Mouse (Mus musculus) layer of hippocampus, adult 11-12 months (tissue): ENCODE results near the gene Lama1.
A peak's percentile ranks its signal among the peaks of the same experiment; 100 is the strongest.

Experiments
- DNase-seq: peaks from one replicate; pipeline ENCODE4 v3.0.0; 2022; ENCODE audit warnings: low spot score

The Lama1 gene

DNA sequence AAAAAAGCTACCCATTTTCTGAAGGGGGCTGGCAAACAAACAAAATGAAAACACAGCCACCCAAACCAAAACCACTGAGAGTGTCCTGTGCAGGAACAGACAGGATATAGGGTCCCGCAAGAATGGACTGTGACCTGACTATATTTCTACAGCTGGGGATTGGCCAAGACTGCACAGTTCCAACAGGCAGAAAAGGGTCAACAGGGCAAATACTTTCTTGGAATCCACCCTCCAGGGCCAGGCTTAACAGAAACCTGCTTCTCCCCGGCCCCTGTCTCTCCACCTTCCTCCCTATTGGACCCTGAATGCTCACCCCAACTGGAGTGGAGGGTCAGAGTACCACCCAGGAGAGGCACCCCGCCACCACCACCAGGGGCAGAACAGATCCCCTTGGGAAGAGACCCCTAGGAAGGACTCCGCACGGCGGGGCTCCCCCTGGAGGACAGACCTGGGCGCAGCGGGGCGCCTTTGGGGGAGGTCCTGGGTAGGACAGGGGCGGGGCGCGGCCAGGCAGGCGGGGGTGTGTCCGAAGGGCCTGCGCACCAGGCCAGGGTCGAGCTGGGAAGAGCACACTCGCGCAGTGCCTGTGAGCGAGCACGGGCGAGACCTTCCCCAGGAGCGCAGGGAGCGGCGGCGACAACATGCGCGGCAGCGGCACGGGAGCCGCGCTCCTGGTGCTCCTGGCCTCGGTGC lies at the start of gene Lama1:
Lama1 (plus strand) TSS at position 566 of the 693 bp plus-strand sequence.
- peak; percentile 8 for DNase-seq

DNA sequence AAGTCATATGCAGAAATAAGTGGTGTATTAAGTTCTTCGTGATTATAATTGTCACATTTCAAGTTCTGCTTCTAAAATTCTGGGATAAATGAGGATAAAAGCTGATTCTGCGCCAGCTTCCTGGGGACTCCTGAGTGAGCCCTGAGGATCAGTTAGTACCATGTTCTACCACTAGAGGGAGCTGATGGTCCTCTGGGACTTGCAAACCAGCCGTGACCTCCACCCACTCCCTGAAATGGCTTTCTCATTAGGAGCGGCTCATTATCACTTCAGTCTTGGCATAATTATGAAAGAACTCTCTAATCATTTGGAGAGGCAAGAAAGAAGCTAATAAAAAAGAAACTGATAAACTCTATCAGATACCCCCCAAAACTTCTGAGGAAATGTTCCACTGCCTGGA lies 45.6 kb upstream of the Lama1 start:
- DNase-seq, result peak; percentile 72

DNA sequence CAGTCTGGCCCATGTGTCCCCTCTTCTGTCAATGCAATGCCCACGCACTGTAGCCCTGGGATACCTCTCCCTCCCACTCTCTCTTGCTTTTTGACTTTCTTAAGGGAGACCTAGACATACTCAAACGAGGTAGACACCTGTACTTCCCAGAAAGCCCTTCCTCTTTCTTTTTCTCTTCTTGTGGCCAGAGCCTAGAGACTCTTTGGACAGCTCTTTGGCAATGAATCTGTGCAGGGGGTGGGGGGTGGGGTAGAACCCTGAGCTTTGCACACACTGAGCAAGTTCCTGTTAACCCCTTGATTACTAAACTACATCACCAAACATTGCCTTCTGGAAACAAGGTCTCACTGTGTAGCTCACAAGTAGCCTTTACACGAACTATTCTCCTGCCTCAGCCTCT lies 32.8 kb upstream of the Lama1 start:
- DNase-seq, result no peak

DNA sequence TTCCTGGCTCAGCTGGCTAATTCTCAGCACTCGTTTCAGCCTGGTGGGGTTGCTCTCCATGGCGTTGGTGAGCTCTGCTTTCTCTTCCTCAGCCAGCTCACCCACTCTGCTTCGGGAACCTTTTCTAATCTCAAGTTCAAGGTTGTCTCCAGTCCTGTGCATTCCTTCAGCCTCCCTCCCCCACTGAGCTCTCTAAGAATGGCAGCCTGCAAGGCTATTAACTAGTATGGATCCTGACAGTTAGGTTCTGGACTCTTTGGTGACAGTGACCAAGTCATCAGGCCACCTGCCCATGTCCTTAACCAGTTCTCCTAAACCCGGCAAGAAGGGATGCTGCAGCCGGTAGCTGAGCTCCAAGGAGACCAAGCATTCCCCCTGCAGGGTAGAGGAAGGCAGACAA lies 30.1 kb upstream of the Lama1 start:
- DNase-seq, result no peak

DNA sequence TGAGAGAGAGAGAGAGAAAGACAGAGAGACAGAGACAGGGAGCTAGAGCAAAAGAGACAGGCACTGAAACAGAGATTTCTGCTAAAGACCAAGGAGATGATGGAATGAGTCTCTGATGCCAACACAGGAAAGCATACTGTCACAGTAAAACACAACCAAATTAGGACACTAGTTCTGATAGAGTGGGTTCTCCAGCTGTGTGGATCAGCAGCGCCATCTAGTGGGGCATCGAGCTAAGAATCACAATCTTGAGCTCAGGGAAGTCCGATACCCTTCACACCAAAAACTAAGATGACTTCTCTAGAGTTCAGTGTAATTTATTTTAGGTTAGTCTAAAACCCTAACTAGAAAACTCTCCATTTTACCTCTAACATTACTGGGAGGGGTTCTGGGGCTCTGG lies 29.1 kb upstream of the Lama1 start:
- DNase-seq, result peak; percentile 46

DNA sequence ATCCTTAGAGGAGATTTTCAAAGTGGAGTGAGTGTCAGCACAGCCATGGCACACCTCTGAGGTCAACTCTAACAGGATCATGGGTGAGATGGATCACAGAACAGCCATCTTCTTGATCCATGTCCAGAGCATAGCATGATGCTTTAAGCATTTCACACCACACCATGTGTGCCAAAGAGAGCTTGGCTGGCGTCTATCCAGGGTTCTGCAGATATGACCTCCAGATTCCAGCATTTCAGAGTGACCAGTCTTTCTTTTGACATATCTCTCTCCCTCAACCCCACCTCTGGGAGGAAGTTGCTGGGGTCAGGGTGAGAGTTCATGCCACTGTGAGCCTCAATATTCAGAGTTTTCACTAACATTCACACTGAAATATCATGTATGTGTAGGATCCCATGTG lies 18.5 kb upstream of the Lama1 start:
- DNase-seq, result no peak

DNA sequence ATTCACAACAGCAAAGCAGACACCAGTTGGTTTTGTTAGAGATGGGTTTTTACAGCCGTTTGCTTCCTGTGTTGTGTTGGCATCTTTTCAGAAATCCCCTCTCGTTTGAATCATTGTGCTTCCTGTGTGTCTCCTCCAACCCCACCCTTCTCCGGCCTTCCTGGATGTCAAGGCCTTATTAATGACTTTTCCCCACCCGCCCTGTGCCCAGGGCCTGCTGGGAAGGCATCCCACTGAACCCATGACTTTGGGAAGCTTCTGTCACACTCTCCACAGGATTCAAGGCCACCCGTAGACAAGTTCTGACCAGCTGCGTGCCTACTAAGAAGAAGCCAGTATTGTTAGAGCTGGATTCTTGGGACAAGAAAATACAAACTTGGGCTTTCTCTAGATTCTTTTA lies 16.0 kb upstream of the Lama1 start:
- no peak for DNase-seq

DNA sequence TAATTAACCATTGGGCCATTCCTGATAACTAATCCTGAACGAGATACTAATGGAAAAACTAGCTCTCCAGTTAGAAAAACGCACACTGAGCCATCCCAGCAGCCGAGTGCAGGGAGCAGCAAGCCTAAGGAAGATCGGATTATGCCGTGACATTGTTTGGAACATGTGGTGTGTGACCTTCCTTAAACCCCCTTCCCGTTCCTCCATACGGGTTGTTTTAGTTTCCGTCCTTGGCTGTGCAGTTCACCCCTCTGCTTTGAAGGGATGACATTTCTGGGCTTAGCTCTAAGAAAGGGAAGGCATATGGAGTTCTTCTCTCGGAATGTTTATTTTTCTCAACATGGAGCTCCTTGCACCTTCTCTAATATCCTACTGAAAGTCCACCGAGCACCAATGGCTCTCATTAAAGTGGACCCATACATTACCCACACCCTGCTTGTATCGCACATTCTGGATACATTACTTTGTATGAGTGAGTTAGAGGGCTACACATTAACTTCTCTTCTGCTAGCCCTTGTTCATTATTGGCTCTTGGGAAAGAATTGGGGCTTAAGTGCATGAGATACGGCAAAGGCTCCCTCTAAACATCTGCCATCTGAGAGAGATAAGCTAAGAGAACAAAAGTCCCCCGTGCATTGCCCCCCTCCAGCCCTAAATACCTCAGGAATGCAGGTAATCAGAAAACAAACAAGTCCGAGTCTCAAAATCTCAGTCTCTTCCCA lies 11.9 kb upstream of the Lama1 start:
- DNase-seq, result no peak

DNA sequence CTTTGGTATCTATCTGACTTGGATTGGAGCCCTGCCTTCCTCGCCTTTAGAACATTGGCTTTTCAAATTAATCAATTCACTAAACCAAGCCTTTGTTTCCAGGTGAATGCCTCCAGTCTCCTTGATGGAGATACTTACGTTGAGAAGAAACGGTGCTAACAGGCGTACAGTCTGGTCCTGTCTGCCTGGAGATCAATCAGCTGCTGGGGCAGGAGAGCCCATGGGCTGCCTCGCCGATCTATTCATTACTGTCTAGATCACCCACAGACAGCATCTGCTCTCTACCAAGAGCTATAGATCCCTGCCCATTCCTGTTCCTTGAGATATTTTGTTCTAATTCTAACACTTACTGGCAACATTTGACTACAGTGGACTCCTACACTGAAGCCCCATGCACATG lies 9.6 kb upstream of the Lama1 start:
- no peak for DNase-seq

DNA sequence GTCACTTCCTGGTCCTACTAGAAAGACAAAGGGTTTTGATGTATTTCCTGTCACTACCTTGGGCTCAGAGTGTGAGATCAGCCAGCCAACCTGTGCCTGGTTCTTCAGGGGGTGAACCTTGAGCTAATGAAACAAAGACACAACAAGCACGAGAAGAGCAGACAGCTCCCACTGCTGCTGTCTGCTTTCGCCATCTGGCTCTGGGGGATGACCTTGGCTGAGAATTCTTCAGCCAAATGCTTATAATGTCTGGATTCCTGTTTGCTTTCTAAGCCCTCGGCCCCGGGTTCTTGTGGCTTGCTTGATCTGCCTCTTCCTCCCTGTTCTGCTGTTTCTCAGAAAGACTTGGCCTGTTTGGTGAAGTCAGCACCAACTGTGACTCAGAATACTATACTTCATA lies 6.4 kb upstream of the Lama1 start:
- DNase-seq, result no peak

DNA sequence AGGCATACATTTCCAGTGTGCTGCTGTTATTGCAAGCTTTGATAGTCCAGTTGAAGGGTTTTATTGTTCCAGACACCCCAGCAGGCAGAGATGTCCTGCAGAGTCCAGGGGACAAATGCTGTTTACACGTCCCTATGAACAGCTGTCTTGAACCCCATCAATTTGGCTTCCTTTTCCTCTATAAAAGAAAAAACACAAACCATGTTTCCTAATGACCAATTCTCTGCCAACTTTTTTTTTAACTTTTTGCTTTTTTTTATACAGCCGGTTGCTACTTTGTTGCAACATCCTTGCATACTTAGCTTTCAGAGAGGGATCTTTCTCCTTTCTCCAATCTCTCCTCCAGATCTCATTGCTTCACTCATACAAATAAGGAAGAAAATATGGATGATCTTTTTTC lies 4.4 kb upstream of the Lama1 start:
- DNase-seq, result no peak

DNA sequence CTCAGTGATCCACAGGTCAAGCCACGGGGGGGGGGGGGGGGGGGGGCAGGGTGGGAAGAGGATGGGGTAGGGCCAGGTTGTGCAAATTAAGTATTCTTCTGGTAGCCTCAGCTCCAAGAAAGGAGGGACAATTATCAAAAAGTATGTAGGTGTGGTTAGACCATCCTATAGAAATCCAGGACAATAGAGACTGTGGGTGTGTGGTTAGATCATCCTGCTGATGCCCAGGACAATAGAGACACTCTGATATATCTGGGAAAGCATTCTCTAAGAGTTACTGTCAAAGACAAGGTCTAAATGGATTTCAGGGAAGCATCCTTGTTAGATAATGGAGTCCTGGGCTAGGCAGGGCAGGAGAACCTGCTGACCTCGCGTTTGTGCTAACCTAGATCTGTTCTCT lies 3.2 kb upstream of the Lama1 start:
- DNase-seq, result no peak

DNA sequence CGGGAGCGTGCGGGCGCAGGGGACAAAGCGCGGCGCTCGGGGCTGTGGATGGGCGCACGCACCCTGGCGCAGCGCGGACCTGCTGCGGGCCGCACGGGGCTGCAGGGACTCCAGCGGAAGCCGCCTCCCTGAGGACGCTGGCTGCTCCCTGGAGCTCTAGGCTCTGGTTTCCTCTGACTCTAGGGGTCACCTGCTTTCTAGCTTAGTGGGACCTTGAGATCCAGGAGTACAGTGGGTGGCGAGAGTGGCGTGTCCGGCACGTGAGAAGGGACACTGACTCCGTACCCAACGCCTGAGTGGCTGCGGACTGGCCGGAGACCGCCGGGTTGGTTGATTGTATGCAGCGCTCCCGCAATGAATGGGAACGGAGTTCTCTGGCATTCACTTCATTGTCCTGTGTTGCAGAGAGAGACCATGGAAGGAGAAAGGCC lies 417 bp downstream of the Lama1 start:
- DNase-seq, result no peak

DNA sequence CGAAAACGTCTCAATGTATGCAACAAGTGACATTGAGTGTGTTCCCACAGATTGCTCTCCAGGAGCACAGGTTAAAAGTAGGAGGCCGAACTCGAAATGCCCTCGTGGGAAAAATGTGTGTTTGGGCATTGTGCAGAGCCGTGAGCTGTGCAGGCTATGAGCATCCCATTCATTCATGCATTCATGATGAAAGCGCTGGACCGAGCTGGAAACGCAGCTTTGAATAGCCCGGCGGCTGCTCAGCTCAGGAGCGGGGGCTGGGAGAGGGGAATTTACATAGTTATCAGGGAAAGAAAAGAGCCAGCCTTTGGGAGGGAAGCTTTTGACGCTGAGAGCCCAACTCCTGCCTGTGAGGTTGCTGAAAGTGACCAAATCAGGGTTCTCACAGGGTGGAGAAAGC lies 1.2 kb downstream of the Lama1 start:
- DNase-seq, result no peak

DNA sequence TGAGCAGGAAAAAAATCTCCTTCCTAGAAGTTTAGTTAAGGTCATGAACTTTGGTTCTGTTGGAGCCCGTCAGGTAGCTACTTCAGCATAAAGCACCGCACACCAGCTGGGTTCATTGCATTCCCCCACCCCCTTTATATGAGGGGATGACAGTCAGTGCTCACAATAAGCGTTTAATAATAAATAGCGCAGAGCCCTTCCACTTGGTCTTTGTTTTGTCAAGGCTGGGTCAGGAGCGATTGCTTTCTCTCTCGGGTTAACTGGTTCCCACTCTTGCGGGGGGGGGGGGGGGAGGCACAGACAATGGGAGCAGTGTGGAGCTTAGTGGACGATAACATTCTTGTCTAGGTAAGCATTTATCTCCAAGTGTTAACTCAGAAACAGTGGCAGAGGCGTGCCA lies 4.7 kb downstream of the Lama1 start:
- DNase-seq, result no peak

DNA sequence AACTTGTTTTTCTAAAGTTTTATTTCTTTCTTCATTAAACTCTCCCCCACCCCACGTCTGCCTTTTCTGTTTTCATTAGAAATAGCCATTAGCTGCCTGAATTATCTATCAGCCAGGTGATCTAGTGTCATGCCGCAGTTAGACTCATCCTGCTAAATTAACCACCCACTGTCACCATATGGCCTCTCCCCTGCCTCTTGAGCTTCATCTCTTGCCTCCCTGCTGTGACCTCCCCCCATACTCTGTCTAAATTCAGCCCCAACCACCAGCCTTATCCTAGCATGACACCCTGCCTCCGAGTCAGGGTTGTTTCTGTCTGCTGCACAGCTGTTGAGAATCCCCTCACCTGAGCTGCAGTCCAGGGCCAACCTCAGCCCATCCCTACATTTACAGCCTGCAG lies 5.9 kb downstream of the Lama1 start:
- DNase-seq, result no peak

DNA sequence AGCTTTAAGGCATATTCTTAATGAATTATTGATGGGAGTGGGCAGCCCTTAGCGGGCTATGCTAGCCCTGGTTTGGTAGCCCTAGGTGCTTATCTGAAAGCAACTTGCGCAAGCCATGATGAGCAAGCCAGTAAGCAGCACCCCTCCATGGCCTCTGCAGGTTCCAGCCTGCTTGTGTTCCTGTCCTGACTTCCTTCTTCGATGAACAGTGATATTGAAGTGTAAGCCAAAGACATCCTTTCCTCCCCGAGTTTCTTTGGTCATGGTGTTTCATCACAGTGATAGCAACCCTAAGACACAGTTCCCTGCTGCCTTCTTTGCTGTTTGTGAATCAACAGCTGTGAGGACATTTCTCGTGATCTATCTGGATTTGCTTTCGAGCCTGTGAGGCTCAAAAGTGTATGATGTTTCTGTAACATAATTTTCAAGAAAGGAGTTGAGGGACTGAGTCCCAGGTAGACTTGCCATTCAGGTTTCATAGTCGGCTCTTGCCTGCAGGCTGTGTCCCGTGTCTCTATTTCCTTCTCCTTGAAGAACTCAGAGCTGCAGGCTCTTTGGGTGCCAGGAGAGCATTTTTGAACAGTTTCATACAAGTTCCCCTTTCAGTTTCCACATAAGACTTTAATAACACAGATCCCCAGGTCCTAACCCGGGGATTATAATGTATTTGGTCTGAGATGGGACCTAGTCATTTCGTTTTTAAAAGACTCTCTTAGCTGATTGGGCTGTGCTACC lies 8.1 kb downstream of the Lama1 start:
- no peak for DNase-seq

DNA sequence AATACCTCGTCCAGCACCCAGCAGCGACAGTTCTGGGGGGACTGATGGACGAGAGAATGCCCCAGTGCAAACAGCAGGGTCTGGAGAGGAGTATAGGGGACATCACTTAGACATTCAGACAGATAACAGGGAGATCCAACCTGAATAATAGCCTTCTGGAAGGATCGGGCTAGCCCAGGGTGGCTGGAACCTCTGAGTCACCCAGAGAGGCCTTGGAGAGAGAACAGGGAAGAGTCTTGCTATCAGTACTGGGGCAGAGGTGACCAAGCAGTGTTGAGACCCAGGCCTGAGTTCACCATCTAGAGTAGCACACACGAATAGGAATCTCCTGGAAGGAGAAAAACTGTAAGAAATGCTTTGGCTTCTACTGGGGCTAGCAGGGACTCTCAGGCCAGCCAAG lies 9.3 kb downstream of the Lama1 start:
- no peak for DNase-seq

DNA sequence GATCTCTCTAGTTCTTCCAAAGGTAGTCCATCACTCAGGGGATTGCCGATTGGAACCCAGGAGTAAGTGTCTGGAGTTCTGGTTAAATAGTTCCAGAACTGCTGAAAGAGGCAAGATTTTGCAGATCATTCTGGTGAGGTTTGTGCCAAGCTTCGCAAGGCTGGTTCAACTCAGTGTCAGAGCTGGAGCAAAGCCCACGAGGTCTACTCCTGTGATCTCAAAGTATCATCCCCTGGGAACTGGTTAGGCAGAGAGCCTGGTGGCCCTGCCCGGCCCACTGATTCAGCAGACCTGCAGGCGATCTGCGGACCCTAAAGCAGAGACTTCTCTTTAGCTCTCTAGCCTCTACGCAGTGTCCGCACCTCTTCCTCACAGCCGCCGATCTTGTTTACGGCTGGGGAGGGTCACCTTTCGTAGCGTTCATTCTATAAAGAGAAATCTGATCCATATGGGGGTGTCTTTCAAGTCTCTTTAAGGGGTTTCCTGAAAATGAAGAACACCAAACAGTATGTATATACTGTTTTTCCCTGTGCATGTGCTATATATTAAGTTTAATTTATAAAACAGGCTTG lies 10.8 kb downstream of the Lama1 start:
- DNase-seq, result no peak

DNA sequence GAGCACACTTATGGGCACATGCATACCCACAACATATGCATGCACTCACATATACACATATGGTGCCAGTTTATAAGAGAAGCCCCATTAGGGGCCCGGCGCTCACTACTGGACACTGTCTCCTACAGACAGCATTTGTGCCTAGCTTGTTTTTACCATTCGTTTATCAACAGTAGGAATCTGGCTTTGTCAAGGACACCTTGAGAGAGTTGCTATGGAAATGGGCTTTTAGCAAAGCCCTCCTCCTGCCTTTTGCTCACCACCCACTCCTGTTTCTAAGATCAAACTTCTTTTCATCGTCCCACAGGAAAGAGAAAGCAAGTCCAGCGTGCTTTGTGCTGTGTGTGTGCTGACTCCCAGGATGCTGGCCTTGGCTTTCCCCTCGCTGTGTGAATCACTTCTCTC lies 13.3 kb downstream of the Lama1 start:
- no peak for DNase-seq

DNA sequence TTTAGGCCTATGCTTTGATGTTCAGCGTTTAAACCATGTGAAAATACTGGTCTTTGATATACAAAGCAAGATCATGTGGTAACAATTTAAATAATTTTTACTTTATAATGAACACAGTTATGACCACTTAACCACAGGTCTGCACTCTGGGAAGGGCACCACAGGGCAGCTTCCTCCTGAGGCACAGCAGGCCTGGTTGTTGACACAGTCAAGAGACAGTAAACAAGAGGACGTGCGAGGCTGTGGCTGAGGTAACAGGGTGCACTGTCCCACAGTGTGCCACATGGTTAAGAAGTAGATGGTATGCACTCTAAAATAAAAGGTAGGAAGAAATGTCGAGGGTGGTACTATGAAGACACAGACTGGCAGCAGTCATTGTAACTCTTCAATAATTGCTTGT lies 14.3 kb downstream of the Lama1 start:
- no peak for DNase-seq

DNA sequence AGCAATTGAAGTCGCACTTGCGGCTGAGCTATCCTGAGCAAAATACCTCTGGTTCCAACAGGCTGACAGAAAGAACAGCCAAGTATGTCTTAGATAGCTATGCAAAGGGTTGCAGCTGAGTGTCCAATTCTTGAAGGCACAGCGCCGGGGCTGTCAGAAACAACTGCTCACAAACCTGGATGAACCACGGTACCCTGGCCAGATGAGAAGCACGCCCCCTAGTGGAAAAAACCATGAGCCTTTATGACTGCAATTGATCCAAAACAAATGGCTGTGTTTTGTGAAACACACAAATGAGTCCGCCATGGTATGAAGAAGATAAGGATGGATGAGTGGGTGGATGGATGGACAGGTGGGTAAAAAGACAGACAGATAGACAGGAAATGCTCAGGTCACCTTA lies 15.9 kb downstream of the Lama1 start:
- DNase-seq, result no peak

DNA sequence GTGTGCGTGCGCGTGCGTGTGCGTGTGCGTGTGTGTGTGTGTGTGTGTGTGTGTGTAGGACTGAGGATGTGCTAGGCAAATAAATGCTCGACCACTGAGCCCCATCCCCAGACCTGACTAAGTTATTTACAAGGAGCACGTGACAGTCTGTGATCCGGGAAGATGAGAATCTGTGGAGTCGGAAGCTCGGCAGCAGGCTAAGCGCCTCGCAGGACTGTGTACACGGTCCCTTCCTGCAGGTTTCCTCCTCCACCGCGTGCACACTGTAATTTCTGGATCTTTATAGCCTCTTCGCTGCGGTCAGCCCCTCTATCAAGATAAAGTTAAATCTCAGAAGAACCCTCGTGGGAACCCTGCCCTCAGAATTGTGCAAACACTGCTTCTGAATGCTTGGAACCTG lies 18.4 kb downstream of the Lama1 start:
- no peak for DNase-seq
